In the genomic region with DNA sequence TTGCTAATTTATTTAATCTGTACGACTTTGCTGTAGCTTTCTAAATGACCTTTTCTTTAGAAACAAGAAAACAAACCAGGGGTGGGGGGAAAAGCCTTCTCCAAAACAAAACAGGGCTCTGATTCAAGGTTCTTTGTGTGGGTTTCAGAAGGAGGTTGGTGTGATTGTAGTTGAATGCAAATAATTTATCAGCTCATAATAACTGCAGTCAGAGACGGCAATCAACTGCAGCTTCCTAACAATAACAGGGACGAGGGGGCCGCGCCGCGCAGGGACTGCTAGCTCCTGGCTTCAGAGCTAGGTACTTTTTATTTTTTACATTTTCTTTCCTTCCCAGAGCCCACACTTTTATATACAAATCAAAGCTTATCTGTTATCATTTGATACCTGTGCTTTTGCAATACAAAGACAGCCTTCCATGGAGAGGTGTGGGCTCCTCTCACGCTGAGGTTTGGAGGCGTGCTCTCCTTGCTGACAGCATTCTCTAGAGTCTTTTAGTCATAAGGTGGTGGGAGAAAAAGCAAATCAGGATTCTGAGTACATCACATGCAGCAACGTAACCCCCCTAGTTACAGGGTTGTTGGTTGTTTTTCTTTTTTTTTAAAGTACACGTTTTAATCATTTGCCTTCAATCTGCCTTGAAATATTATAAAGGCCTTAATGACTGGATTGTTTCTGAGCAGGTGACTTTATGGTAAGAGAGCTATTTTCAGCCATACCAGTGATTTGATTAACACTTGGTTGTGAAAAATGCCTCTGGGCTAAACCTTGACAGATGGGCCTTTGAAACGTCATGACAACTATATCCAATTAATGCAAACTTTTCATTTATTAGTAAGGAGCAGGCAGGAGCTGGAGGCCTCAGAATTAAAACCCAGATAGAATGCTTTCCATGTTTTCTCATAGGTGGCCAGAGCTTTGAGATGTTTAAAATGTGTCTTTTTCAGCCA, we compare ENCODE assay signal across 14 mouse cellular contexts. TPM values are rescaled to one million over a fixed set of nuclear protein-coding genes. Genes with fewer than 3 reads are reported as not detected.
DNase-seq lines count a peak whose midpoint lies in the region; ATAC-seq and TF ChIP-seq lines count a peak whose summit lies in the region.
"Had no signal": no experiment of that assay in that cellular context is flagged by ENCODE, and none has a peak within 500 bp of the region (broad histone marks: within the 10 kb centered on the region; RNA-seq: fewer than 3 reads in every experiment).

No protein-coding gene starts in this region.

- H3K4me1 ChIP-seq in forebrain, embryonic 13.5 days: peaks cover 51% of the 10 kb centered on the region
- H3K4me1 ChIP-seq in hindbrain, postnatal 0 days (ENCODE audit: insufficient read depth, low read length): peaks cover 3% of the 10 kb centered on the region; the same call in 1 of the 2 replicates
- H3K4me1 ChIP-seq in neural tube, embryonic 12.5 days: peaks cover 38% of the 10 kb centered on the region
- H3K4me1 ChIP-seq: liver, embryonic 15.5 days had no signal

- intact Hi-C loops in left cerebral cortex, adult 2 months (cut with DNase I): loop anchor here (1.0 to 5.0 kb wide), 2 partner anchors 28 to 42 kb away; no protein-coding TSS in a partner anchor

- peak overlapping the region; percentile 2 for H3K4me3 ChIP-seq in left cerebral cortex, adult 2 months
- H3K4me3 ChIP-seq in forebrain, embryonic 13.5 days: no peak overlapping the region
- no peak overlapping the region for H3K4me3 ChIP-seq in hindbrain, postnatal 0 days (ENCODE audit: low read length)
- H3K4me3 ChIP-seq in neural tube, embryonic 12.5 days: no peak overlapping the region
- H3K4me3 ChIP-seq: liver, embryonic 15.5 days had no signal

- TF ChIP-seq CTCF in left cerebral cortex, adult 2 months (IDR thresholded peaks at IDR 0.05): no peak
- no peak for TF ChIP-seq CTCF in hindbrain, postnatal 0 days (IDR thresholded peaks at IDR 0.05; ENCODE audit: low read depth)

- peak overlapping the region; percentile 23; the same call in 1 of the 2 replicates for H3K9ac ChIP-seq in forebrain, embryonic 13.5 days
- H3K9ac ChIP-seq in hindbrain, postnatal 0 days (replicated peaks; ENCODE audit: low read length): no peak overlapping the region
- no peak overlapping the region for H3K9ac ChIP-seq in neural tube, embryonic 12.5 days
- H3K9ac ChIP-seq: liver, embryonic 15.5 days had no signal

- WGBS in forebrain, embryonic 13.5 days: 14% methylated on average over 12 of the region's 12 CpGs
- 34% methylated on average over 12 of the region's 12 CpGs for WGBS in hindbrain, postnatal 0 days
- 33% methylated on average over 12 of the region's 12 CpGs for WGBS in neural tube, embryonic 12.5 days

- no peaks in the 10 kb centered on the region for H3K27me3 ChIP-seq in forebrain, embryonic 13.5 days
- no peaks in the 10 kb centered on the region for H3K27me3 ChIP-seq in hindbrain, postnatal 0 days (ENCODE audit: insufficient read depth, low read length)
- H3K27me3 ChIP-seq in neural tube, embryonic 12.5 days (replicated peaks): no peaks in the 10 kb centered on the region
- H3K27me3 ChIP-seq: liver, embryonic 15.5 days had no signal

- DNase-seq in left cerebral cortex, adult 2 months (ENCODE audit: extremely low spot score in 1 of 2, low spot score in 2 of 2): no peak
- DNase-seq in left cerebral cortex, adult 8-10 months (ENCODE audit: low spot score in 2 of 2): no peak
- peak; percentile 23 for DNase-seq in hindbrain, postnatal 0 days (ENCODE audit: low spot score)
- no peak for DNase-seq in natural killer cell, adult 2 months (ENCODE audit: low spot score in 2 of 2)
- DNase-seq in right cerebral cortex, postnatal 10 days (ENCODE audit: low spot score in 2 of 2): no peak
- DNase-seq in right cerebral cortex, postnatal 14 days: no peak
- DNase-seq: gastrocnemius, postnatal 14 days; heart, postnatal 10 days; spleen, adult 18-20 months had no signal

- H3K36me3 ChIP-seq in forebrain, embryonic 13.5 days (ENCODE audit: poor library complexity, severe bottlenecking): no peaks in the 10 kb centered on the region
- H3K36me3 ChIP-seq in hindbrain, postnatal 0 days (ENCODE audit: insufficient read depth, low read length): no peaks in the 10 kb centered on the region
- H3K36me3 ChIP-seq in neural tube, embryonic 12.5 days: no peaks in the 10 kb centered on the region
- H3K36me3 ChIP-seq: liver, embryonic 15.5 days had no signal

- H3K27ac ChIP-seq in left cerebral cortex, adult 2 months: peak overlapping the region; percentile 66
- H3K27ac ChIP-seq in forebrain, embryonic 13.5 days: peak overlapping the region; percentile 69
- 0 out of 2 replicates have a peak overlapping the region, but pooled peaks have one; percentile 33 for H3K27ac ChIP-seq in hindbrain, postnatal 0 days
- 0 out of 2 replicates have a peak overlapping the region, but pooled peaks have one; percentile 9 for H3K27ac ChIP-seq in neural tube, embryonic 12.5 days
- H3K27ac ChIP-seq: liver, embryonic 15.5 days had no signal

- no peaks in the 10 kb centered on the region for H3K9me3 ChIP-seq in forebrain, embryonic 13.5 days (replicated peaks)
- no peaks in the 10 kb centered on the region for H3K9me3 ChIP-seq in hindbrain, postnatal 0 days (ENCODE audit: low read length)
- no peaks in the 10 kb centered on the region for H3K9me3 ChIP-seq in neural tube, embryonic 12.5 days
- H3K9me3 ChIP-seq: liver, embryonic 15.5 days had no signal

- peak overlapping the region; percentile 35 for H3K4me2 ChIP-seq in forebrain, embryonic 13.5 days
- peak overlapping the region; percentile 33 for H3K4me2 ChIP-seq in hindbrain, postnatal 0 days (ENCODE audit: low read depth, low read length)
- H3K4me2 ChIP-seq in neural tube, embryonic 12.5 days (replicated peaks): peak overlapping the region; percentile 40
- H3K4me2 ChIP-seq: liver, embryonic 15.5 days had no signal

- ATAC-seq in forebrain, embryonic 13.5 days: 0 out of 2 replicates have a peak, but pooled peaks have one; percentile 46
- ATAC-seq in hindbrain, postnatal 0 days: no peak
- ATAC-seq in neural tube, embryonic 12.5 days (ENCODE audit: low FRiP score, low read depth): no peak

RNA-seq across cellular contexts. Expression of a gene that starts 26.8 kb away (rescaled TPM):
- 10 to 100 TPM; 53.5 to 59.9 TPM for total RNA-seq in left cerebral cortex, adult 2 months (2021)
- total RNA-seq in left cerebral cortex, adult 8-10 months (2022): 10 to 100 TPM; 62.6 to 66.9 (median 65.0) TPM
- 29.3 and 32.6 TPM in 2 replicates for polyA plus RNA-seq in forebrain, embryonic 13.5 days (2015; fragmentation: Nextera tagmentation; extraction: Ambion mirVana)
- 43.9 and 45.4 TPM in 2 replicates for total RNA-seq in hindbrain, postnatal 0 days (2014; rRNA removed)
- polyA plus RNA-seq in hindbrain, postnatal 0 days (2015; fragmentation: Nextera tagmentation; extraction: Ambion mirVana): 30.5 and 33.6 TPM in 2 replicates
- polyA plus RNA-seq in neural tube, embryonic 12.5 days (2016; fragmentation: Nextera tagmentation; extraction: Ambion mirVana): 37.0 and 39.6 TPM in 2 replicates

RNA-seq across cellular contexts. Expression of a gene that starts 26.9 kb away (rescaled TPM):
- total RNA-seq in left cerebral cortex, adult 2 months (2021): 1,000 to 10,000 TPM in 1 of 2 experiments, 100 to 1,000 TPM in 1; 980 to 1,003 TPM
- total RNA-seq in left cerebral cortex, adult 8-10 months (2022): 100 to 1,000 TPM; 980 to 990 (median 985) TPM
- 47.6 and 60.0 TPM in 2 replicates for polyA plus RNA-seq in forebrain, embryonic 13.5 days (2015; fragmentation: Nextera tagmentation; extraction: Ambion mirVana)
- 380 and 389 TPM in 2 replicates for total RNA-seq in hindbrain, postnatal 0 days (2014; rRNA removed)
- polyA plus RNA-seq in hindbrain, postnatal 0 days (2015; fragmentation: Nextera tagmentation; extraction: Ambion mirVana): 149 and 158 TPM in 2 replicates
- 60.5 and 64.8 TPM in 2 replicates for polyA plus RNA-seq in neural tube, embryonic 12.5 days (2016; fragmentation: Nextera tagmentation; extraction: Ambion mirVana)

RNA-seq across cellular contexts. Expression of a gene that starts 44.1 kb away (rescaled TPM):
- not detected for total RNA-seq in left cerebral cortex, adult 2 months (2021)
- total RNA-seq in left cerebral cortex, adult 8-10 months (2022): not detected
- polyA plus RNA-seq in forebrain, embryonic 13.5 days (2015; fragmentation: Nextera tagmentation; extraction: Ambion mirVana): 0.19 and 0.31 TPM in 2 replicates
- total RNA-seq in hindbrain, postnatal 0 days (2014; rRNA removed): not detected in 2 replicates
- 0.15 and 0.16 TPM in 2 replicates for polyA plus RNA-seq in hindbrain, postnatal 0 days (2015; fragmentation: Nextera tagmentation; extraction: Ambion mirVana)
- polyA plus RNA-seq in neural tube, embryonic 12.5 days (2016; fragmentation: Nextera tagmentation; extraction: Ambion mirVana): 0.33 and 0.38 TPM in 2 replicates
- total RNA-seq: gastrocnemius, postnatal 14 days; heart, postnatal 10 days; left cerebral cortex, adult 18-20 months had no signal
- polyA plus RNA-seq: kidney, embryonic 14.5 days; liver, embryonic 15.5 days had no signal

Comparison
In these comparisons a context has a peak if more than half of its experiments do, and no peak if none do; other contexts are left out.
1. H3K27ac ChIP-seq: peak in every context shown above with its lines; median percentile 69 in forebrain, embryonic 13.5 days; 66 in left cerebral cortex, adult 2 months; 33 in hindbrain, postnatal 0 days; 9 in neural tube, embryonic 12.5 days.